Mouse (Mus musculus) spleen, adult 2 months (tissue): ENCODE data around the gene H1f0.

Source experiments
- CTCF ChIP-seq: fragments of 200-500 bp; IDR thresholded peaks from 2 replicates; pipeline ENCODE4 v1.5.1; 2011; ENCODE audit warnings: mild to moderate bottlenecking, inconsistent platforms; ENCODE audit not compliant: insufficient read depth, insufficient read length, insufficient replicate concordance; ENCODE audit errors: extremely low read depth
- POLR2A ChIP-seq: fragments of 200-500 bp; IDR thresholded peaks from 2 replicates; pipeline ENCODE4 v1.6.1; 2011; ENCODE audit warnings: low read depth, low read length, inconsistent platforms

GRCm38 (mm10) chr15:78996663-78997062 lies 31.6 kb upstream of the H1f0 start:
- TF ChIP-seq CTCF, result no peak
- TF ChIP-seq POLR2A, result no peak
